Mouse (Mus musculus) heart, postnatal 0 days (tissue): ENCODE measurements around the gene Hs3st6.

Experiments used
- CTCF ChIP-seq: IDR thresholded peaks from 2 replicates; pipeline ENCODE4 v1.5.1; 2016; ENCODE audit warnings: antibody characterized with exemption, control low read depth, low read depth
- EP300 ChIP-seq: IDR thresholded peaks from 2 replicates; pipeline ENCODE4 v1.6.1; 2016; ENCODE audit warnings: antibody characterized with exemption, low read depth

DNA sequence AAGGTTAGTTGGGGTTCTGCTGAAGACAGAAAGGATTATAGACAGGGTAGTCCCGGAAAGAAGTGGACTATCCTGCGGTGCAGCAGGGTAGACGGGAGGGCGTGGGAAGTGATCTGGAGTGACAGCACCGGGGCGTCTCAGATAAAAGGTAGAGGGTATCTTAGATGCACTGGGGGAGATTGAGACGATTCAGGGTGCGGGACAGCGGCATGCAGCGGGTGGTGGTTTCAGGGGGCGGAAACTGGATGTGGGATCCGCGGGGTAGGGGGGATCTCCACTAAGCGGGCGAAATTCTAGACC is 29.0 kb upstream of the Hs3st6 start:
- no peak for TF ChIP-seq CTCF
- no peak for TF ChIP-seq EP300
